ENCODE assay signal across 10 mouse cellular contexts in the genomic region with DNA sequence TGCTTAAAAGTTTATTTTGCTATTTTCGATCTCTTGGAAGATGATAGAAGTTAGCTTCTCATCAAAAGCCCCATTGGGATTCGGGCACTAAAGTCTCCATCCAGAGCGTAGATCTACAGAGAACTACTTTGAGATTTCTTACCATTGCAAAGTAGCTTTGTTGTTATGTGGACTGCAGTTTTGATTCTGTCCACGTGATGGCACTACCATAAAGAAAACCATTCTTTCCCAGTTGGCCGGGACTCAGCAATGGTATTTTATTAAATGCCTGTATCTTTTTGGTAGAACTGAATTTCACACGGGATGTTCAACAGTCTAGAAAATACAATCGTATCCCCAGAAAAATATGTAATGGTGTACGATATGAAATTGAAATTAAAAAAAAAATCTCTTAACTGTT. TPM values are rescaled to one million over a fixed set of nuclear protein-coding genes. Genes with fewer than 3 reads are reported as not detected.
DNase-seq lines count a peak whose midpoint lies in the region; ATAC-seq lines count a peak whose summit lies in the region.
"Had no signal": no experiment of that assay in that cellular context is flagged by ENCODE, and none has a peak within 500 bp of the region (broad histone marks: within the 10 kb centered on the region; RNA-seq: fewer than 3 reads in every experiment).

No protein-coding gene starts in this region.

- DNase-seq in adrenal gland, adult 18-20 months (ENCODE audit: low spot score in 2 of 2): peak; percentile 57 to 65
- no peak for DNase-seq in adrenal gland, adult 8-10 months
- DNase-seq in midbrain, embryonic 10.5 days (ENCODE audit: low spot score): peak; percentile 33
- DNase-seq in adrenal gland, postnatal 25 days: peak; percentile 29
- DNase-seq in frontal cortex, postnatal 36 days (ENCODE audit: low spot score in 2 of 2): peak; percentile 64 to 91
- DNase-seq in left cerebral cortex, postnatal 25 days (ENCODE audit: low spot score in 2 of 2): peak; percentile 77 to 87
- DNase-seq in retina, postnatal 1 day: peak; percentile 76

- intact Hi-C loops in left cerebral cortex, postnatal 25 days (cut with DNase I): loop anchor here (2.0 to 5.0 kb wide), 4 partner anchors 475 to 845 kb away; no protein-coding TSS in a partner anchor

- no peaks in the 10 kb centered on the region for H3K36me3 ChIP-seq in midbrain, embryonic 10.5 days
- no peaks in the 10 kb centered on the region for H3K36me3 ChIP-seq in midbrain, embryonic 16.5 days (ENCODE audit: control insufficient read depth, insufficient read depth, low read length)

- no peak overlapping the region for H3K9ac ChIP-seq in midbrain, embryonic 16.5 days (ENCODE audit: low read depth, low read length)

- H3K4me3 ChIP-seq in midbrain, embryonic 10.5 days: no peak overlapping the region
- no peak overlapping the region for H3K4me3 ChIP-seq in midbrain, embryonic 16.5 days (ENCODE audit: low read depth, low read length)

- H3K4me1 ChIP-seq in midbrain, embryonic 10.5 days: peaks cover 28% of the 10 kb centered on the region
- peaks cover 5% of the 10 kb centered on the region for H3K4me1 ChIP-seq in midbrain, embryonic 16.5 days (ENCODE audit: control insufficient read depth, insufficient read depth, low read length)

- peaks cover 13% of the 10 kb centered on the region; the same call in 1 of the 2 replicates for H3K9me3 ChIP-seq in midbrain, embryonic 10.5 days (replicated peaks)
- peaks cover 2% of the 10 kb centered on the region; the same call in 1 of the 2 replicates for H3K9me3 ChIP-seq in midbrain, embryonic 16.5 days (replicated peaks; ENCODE audit: control insufficient read depth, low read length, poor library complexity, severe bottlenecking)

- ATAC-seq in midbrain, embryonic 16.5 days: no peak

- no peak overlapping the region for H3K27ac ChIP-seq in midbrain, embryonic 10.5 days (replicated peaks)
- H3K27ac ChIP-seq in midbrain, embryonic 16.5 days (ENCODE audit: low read length): no peak overlapping the region
- H3K27ac ChIP-seq: macrophage had no signal

- no peak overlapping the region for H3K4me2 ChIP-seq in midbrain, embryonic 16.5 days (ENCODE audit: low read length)

- 30% methylated on average over 8 of the region's 8 CpGs for WGBS in midbrain, embryonic 10.5 days
- 16% methylated on average over 8 of the region's 8 CpGs for WGBS in midbrain, embryonic 16.5 days

- H3K27me3 ChIP-seq in midbrain, embryonic 10.5 days (ENCODE audit: low read depth, poor library complexity, severe bottlenecking): peaks cover 37% of the 10 kb centered on the region
- H3K27me3 ChIP-seq in midbrain, embryonic 16.5 days (ENCODE audit: control insufficient read depth, insufficient read depth, low read depth, low read length): no peaks in the 10 kb centered on the region

RNA-seq across cellular contexts. Expression of a gene that starts 2.6 kb away (rescaled TPM):
- 10 to 100 TPM; 13.0 to 18.0 TPM for total RNA-seq in adrenal gland, adult 18-20 months (2021)
- 10 to 100 TPM; 14.9 to 52.2 (median 24.9) TPM for total RNA-seq in adrenal gland, adult 8-10 months (2022)
- 40.5 and 51.0 TPM in 2 replicates for polyA plus RNA-seq in midbrain, embryonic 10.5 days (2016; fragmentation: Nextera tagmentation; extraction: Ambion mirVana)
- polyA plus RNA-seq in midbrain, embryonic 16.5 days (2015; fragmentation: Nextera tagmentation; extraction: Ambion mirVana): 177 and 180 TPM in 2 replicates
- 16.0 and 23.3 TPM in 2 replicates for total RNA-seq in adrenal gland, postnatal 25 days (2021)
- total RNA-seq in left cerebral cortex, postnatal 25 days (2021): 100 to 1,000 TPM; 235 to 274 TPM

RNA-seq across cellular contexts. Expression of a gene that starts 35.2 kb away (rescaled TPM):
- under 1 TPM; 0.19 to 0.20 TPM for total RNA-seq in adrenal gland, adult 18-20 months (2021)
- under 1 TPM; 0.32 to 0.62 (median 0.35) TPM for total RNA-seq in adrenal gland, adult 8-10 months (2022)
- 0.10 and 0.22 TPM in 2 replicates for polyA plus RNA-seq in midbrain, embryonic 10.5 days (2016; fragmentation: Nextera tagmentation; extraction: Ambion mirVana)
- polyA plus RNA-seq in midbrain, embryonic 16.5 days (2015; fragmentation: Nextera tagmentation; extraction: Ambion mirVana): not detected in 2 replicates
- total RNA-seq in adrenal gland, postnatal 25 days (2021): not detected in 2 replicates
- total RNA-seq in left cerebral cortex, postnatal 25 days (2021): not detected
- total RNA-seq: gastrocnemius, postnatal 36 days had no signal
